In genomic region chr1:172017517-172018070, GRCm38 (mm10) we compare ENCODE assay signal across 13 mouse cellular contexts. TPM values are rescaled to one million over a fixed set of nuclear protein-coding genes. Genes with fewer than 3 reads are reported as not detected.
A peak's percentile ranks its signal among the peaks of the same experiment; 100 is the strongest.
DNase-seq lines count a peak whose midpoint lies in the region; ATAC-seq and TF ChIP-seq lines count a peak whose summit lies in the region.
"Had no signal": no experiment of that assay in that cellular context is flagged by ENCODE, and none has a peak within 500 bp of the region (broad histone marks: within the 10 kb centered on the region; RNA-seq: fewer than 3 reads in every experiment).

No protein-coding gene starts in this region.

- H3K27ac ChIP-seq in kidney, embryonic 14.5 days (ENCODE audit: low read depth, low read length): peak overlapping the region; percentile 24; the same call in 1 of the 2 replicates
- H3K27ac ChIP-seq in kidney, adult 2 months (ENCODE audit: insufficient read depth, low read depth, low read length): no peak overlapping the region
- peak overlapping the region; percentile 98 for H3K27ac ChIP-seq in forebrain, embryonic 12.5 days
- peak overlapping the region; percentile 71 for H3K27ac ChIP-seq in hindbrain, postnatal 0 days
- peak overlapping the region; percentile 81 for H3K27ac ChIP-seq in midbrain, embryonic 15.5 days

- no peaks in the 10 kb centered on the region for H3K27me3 ChIP-seq in kidney, embryonic 14.5 days (ENCODE audit: control insufficient read depth, insufficient read depth, low read length)
- H3K27me3 ChIP-seq in kidney, adult 2 months (replicated peaks; ENCODE audit: control insufficient read depth, insufficient read depth, low read length): no peaks in the 10 kb centered on the region
- no peaks in the 10 kb centered on the region for H3K27me3 ChIP-seq in forebrain, embryonic 12.5 days
- no peaks in the 10 kb centered on the region for H3K27me3 ChIP-seq in hindbrain, postnatal 0 days (ENCODE audit: insufficient read depth, low read length)
- no peaks in the 10 kb centered on the region for H3K27me3 ChIP-seq in midbrain, embryonic 15.5 days (replicated peaks)

- DNase-seq in kidney, adult 2 months: no peak
- DNase-seq in hindbrain, postnatal 0 days (ENCODE audit: low spot score): no peak
- DNase-seq in MN1 (ENCODE audit: low spot score) (no peak), liver (no peak)
- DNase-seq in frontal cortex, postnatal 14 days (ENCODE audit: low spot score in 2 of 2): no peak
- DNase-seq: adrenal gland, adult 2 months; thymus, postnatal 36 days had no signal

- peaks cover 31% of the 10 kb centered on the region for H3K4me1 ChIP-seq in kidney, embryonic 14.5 days (ENCODE audit: control insufficient read depth, insufficient read depth, low read length)
- H3K4me1 ChIP-seq in kidney, adult 2 months (ENCODE audit: control insufficient read depth, insufficient read depth, low read length): no peaks in the 10 kb centered on the region
- H3K4me1 ChIP-seq in forebrain, embryonic 12.5 days: peaks cover 98% of the 10 kb centered on the region
- H3K4me1 ChIP-seq in hindbrain, postnatal 0 days (ENCODE audit: insufficient read depth, low read length): peaks cover 48% of the 10 kb centered on the region
- H3K4me1 ChIP-seq in midbrain, embryonic 15.5 days: peaks cover 93% of the 10 kb centered on the region

- 77% methylated on average over 6 of the region's 6 CpGs for WGBS in kidney, embryonic 14.5 days
- WGBS in kidney, adult 2 months: 87% methylated on average over 6 of the region's 6 CpGs
- 43% methylated on average over 6 of the region's 6 CpGs for WGBS in forebrain, embryonic 12.5 days
- 39% methylated on average over 6 of the region's 6 CpGs for WGBS in hindbrain, postnatal 0 days
- WGBS in midbrain, embryonic 15.5 days: 47% methylated on average over 6 of the region's 6 CpGs

- H3K4me2 ChIP-seq in kidney, embryonic 14.5 days (replicated peaks; ENCODE audit: low read depth, low read length): no peak overlapping the region
- peak overlapping the region; percentile 56 for H3K4me2 ChIP-seq in forebrain, embryonic 12.5 days
- no peak overlapping the region; the same call in 1 of the 2 replicates for H3K4me2 ChIP-seq in hindbrain, postnatal 0 days (ENCODE audit: low read depth, low read length)
- H3K4me2 ChIP-seq in midbrain, embryonic 15.5 days: peak overlapping the region; percentile 43

- TF ChIP-seq POLR2A in kidney, adult 2 months (IDR thresholded peaks at IDR 0.05; ENCODE audit: low read depth, low read length): no peak

- TF ChIP-seq CTCF in kidney, adult 2 months (conservative IDR thresholded peaks at IDR 0.05; ENCODE audit: insufficient read depth, insufficient read length, low read depth, low read length): no peak
- no peak for TF ChIP-seq CTCF in hindbrain, postnatal 0 days (IDR thresholded peaks at IDR 0.05; ENCODE audit: low read depth)

- H3K36me3 ChIP-seq in kidney, embryonic 14.5 days (ENCODE audit: control insufficient read depth, insufficient read depth, low read length): peaks cover 6% of the 10 kb centered on the region; the same call in 1 of the 2 replicates
- H3K36me3 ChIP-seq in kidney, adult 2 months (ENCODE audit: control insufficient read depth, insufficient read depth, low read length): no peaks in the 10 kb centered on the region
- H3K36me3 ChIP-seq in forebrain, embryonic 12.5 days (replicated peaks): peaks cover 30% of the 10 kb centered on the region
- no peaks in the 10 kb centered on the region for H3K36me3 ChIP-seq in hindbrain, postnatal 0 days (ENCODE audit: insufficient read depth, low read length)
- no peaks in the 10 kb centered on the region for H3K36me3 ChIP-seq in midbrain, embryonic 15.5 days (replicated peaks)
- H3K36me3 ChIP-seq: G1E had no signal

- ATAC-seq in kidney, embryonic 14.5 days (ENCODE audit: low FRiP score, low TSS enrichment): no peak
- ATAC-seq in forebrain, embryonic 12.5 days (ENCODE audit: low FRiP score): peak; percentile 3; the same call in 1 of the 2 replicates
- ATAC-seq in hindbrain, postnatal 0 days: no peak
- no peak; the same call in 1 of the 2 replicates for ATAC-seq in midbrain, embryonic 15.5 days (replicated peaks)

- no peaks in the 10 kb centered on the region for H3K9me3 ChIP-seq in kidney, embryonic 14.5 days (ENCODE audit: control insufficient read depth, low read length)
- H3K9me3 ChIP-seq in forebrain, embryonic 12.5 days: no peaks in the 10 kb centered on the region
- no peaks in the 10 kb centered on the region for H3K9me3 ChIP-seq in hindbrain, postnatal 0 days (ENCODE audit: low read length)
- no peaks in the 10 kb centered on the region for H3K9me3 ChIP-seq in midbrain, embryonic 15.5 days

- H3K9ac ChIP-seq in kidney, embryonic 14.5 days (ENCODE audit: low read depth, low read length): 0 out of 2 replicates have a peak overlapping the region, but pooled peaks have one; percentile 12
- H3K9ac ChIP-seq in forebrain, embryonic 12.5 days: peak overlapping the region; percentile 42
- H3K9ac ChIP-seq in hindbrain, postnatal 0 days (replicated peaks; ENCODE audit: low read length): peak overlapping the region; percentile 21; the same call in 1 of the 2 replicates
- peak overlapping the region; percentile 12; the same call in 1 of the 2 replicates for H3K9ac ChIP-seq in midbrain, embryonic 15.5 days

- no peak overlapping the region for H3K4me3 ChIP-seq in kidney, embryonic 14.5 days (ENCODE audit: low read length)
- no peak overlapping the region for H3K4me3 ChIP-seq in kidney, adult 2 months (ENCODE audit: insufficient read depth, low read depth, low read length)
- H3K4me3 ChIP-seq in forebrain, embryonic 12.5 days (replicated peaks): peak overlapping the region; percentile 22
- no peak overlapping the region for H3K4me3 ChIP-seq in hindbrain, postnatal 0 days (ENCODE audit: low read length)
- no peak overlapping the region for H3K4me3 ChIP-seq in midbrain, embryonic 15.5 days

RNA-seq across cellular contexts. Expression of gene Vangl2, which starts 10.7 kb away (rescaled TPM):
- polyA plus RNA-seq in kidney, embryonic 14.5 days (2014; fragmentation: Nextera tagmentation; extraction: Ambion mirVana): 18.2 and 19.0 TPM in 2 replicates
- polyA plus RNA-seq in kidney, adult 2 months (2012; rRNA removed): 2.9 and 3.3 TPM in 2 replicates
- 61.9 and 63.2 TPM in 2 replicates for polyA plus RNA-seq in forebrain, embryonic 12.5 days (2016; fragmentation: Nextera tagmentation; extraction: Ambion mirVana)
- total RNA-seq in hindbrain, postnatal 0 days (2014; rRNA removed): 86.6 and 117 TPM in 2 replicates
- 33.0 and 36.5 TPM in 2 replicates for polyA plus RNA-seq in hindbrain, postnatal 0 days (2015; fragmentation: Nextera tagmentation; extraction: Ambion mirVana)
- polyA plus RNA-seq in midbrain, embryonic 15.5 days (2015; fragmentation: Nextera tagmentation; extraction: Ambion mirVana): 48.0 and 49.6 TPM in 2 replicates
- polyA plus RNA-seq: G1E had no signal

RNA-seq across cellular contexts. Expression of gene Nhlh1, which starts 39.8 kb away (rescaled TPM):
- polyA plus RNA-seq in kidney, embryonic 14.5 days (2014; fragmentation: Nextera tagmentation; extraction: Ambion mirVana): not detected in 2 replicates
- polyA plus RNA-seq in kidney, adult 2 months (2012; rRNA removed): not detected in 2 replicates
- 9.0 and 9.8 TPM in 2 replicates for polyA plus RNA-seq in forebrain, embryonic 12.5 days (2016; fragmentation: Nextera tagmentation; extraction: Ambion mirVana)
- total RNA-seq in hindbrain, postnatal 0 days (2014; rRNA removed): 13.3 and 17.3 TPM in 2 replicates
- polyA plus RNA-seq in hindbrain, postnatal 0 days (2015; fragmentation: Nextera tagmentation; extraction: Ambion mirVana): 2.3 and 2.4 TPM in 2 replicates
- 2.0 and 2.5 TPM in 2 replicates for polyA plus RNA-seq in midbrain, embryonic 15.5 days (2015; fragmentation: Nextera tagmentation; extraction: Ambion mirVana)
- total RNA-seq: adrenal gland, adult 2 months; G1E; hematopoietic stem cell, adult 5-6 weeks had no signal
- polyA plus RNA-seq: adrenal gland, adult 2 months; gonadal fat pad, adult 2 months had no signal

Comparison
In these comparisons a context has a peak if more than half of its experiments do, and no peak if none do; other contexts are left out.
1. H3K4me2 ChIP-seq: peak in forebrain, embryonic 12.5 days (single experiment) and midbrain, embryonic 15.5 days (single experiment); none in kidney, embryonic 14.5 days (single experiment) and hindbrain, postnatal 0 days (single experiment).
2. Peak in every context shown above with its lines, with median percentiles within 50 percentile points of each other: H3K9ac ChIP-seq.